Mouse (Mus musculus): ENCODE results near the gene Fam83d. TPM values are rescaled to one million over a fixed set of nuclear protein-coding genes. Genes with fewer than 3 reads are reported as not detected.

Gene Fam83d
- total and polyA plus RNA-seq, 3 experiments: 3.4 to 9.6 (median 6.1) TPM

DNA sequence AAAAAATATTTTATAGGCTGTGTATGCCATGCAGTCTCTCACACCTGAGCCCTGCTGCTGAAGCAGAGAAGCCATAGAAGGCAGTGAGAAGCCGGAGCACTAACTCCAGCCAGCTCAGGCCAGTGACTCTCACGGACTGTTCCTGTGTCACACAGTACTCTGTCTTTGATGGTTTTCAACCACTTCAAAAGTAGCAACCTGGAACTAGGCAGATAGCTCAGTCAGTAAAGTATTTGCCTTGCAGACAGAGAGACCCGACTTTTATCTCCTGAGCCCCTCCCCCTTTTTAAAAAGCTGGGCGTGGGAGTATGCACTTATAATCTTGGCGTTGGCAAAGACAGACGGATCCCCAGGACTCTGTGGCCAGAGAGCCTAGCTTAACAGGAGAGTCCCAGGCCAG, 44.1 kb upstream of the Fam83d start:
- H3K36me3 ChIP-seq (replicated peaks): no peaks in the 10 kb centered on the region
- no peak overlapping the region for H3K4me3 ChIP-seq (ENCODE audit: low read depth, low read length)
- no peaks in the 10 kb centered on the region for H3K4me1 ChIP-seq (ENCODE audit: insufficient read depth, low read depth, low read length)
- TF ChIP-seq GATA1 (IDR thresholded peaks at IDR 0.05; ENCODE audit: borderline replicate concordance, low read length) (no peak), GATA2 (IDR thresholded peaks at IDR 0.05; ENCODE audit: borderline replicate concordance, low read depth, low read length) (no peak), POLR2AphosphoS5 (IDR thresholded peaks at IDR 0.05; ENCODE audit: insufficient replicate concordance, low read depth, low read length) (no peak), TAL1 (conservative IDR thresholded peaks at IDR 0.05; ENCODE audit: low read depth, low read length) (no peak), CTCF (IDR thresholded peaks at IDR 0.05; ENCODE audit: low read depth, low read length) (no peak)
- no peak for DNase-seq (ENCODE audit: low spot score)
- ATAC-seq (ENCODE audit: extremely low read depth, insufficient number of reproducible peaks, low FRiP score, poor library complexity, severe bottlenecking): no peak
- H3K9me3 ChIP-seq (replicated peaks): no peaks in the 10 kb centered on the region
- H3K27me3 ChIP-seq (ENCODE audit: insufficient read depth, low read length): peaks cover 13% of the 10 kb centered on the region

DNA sequence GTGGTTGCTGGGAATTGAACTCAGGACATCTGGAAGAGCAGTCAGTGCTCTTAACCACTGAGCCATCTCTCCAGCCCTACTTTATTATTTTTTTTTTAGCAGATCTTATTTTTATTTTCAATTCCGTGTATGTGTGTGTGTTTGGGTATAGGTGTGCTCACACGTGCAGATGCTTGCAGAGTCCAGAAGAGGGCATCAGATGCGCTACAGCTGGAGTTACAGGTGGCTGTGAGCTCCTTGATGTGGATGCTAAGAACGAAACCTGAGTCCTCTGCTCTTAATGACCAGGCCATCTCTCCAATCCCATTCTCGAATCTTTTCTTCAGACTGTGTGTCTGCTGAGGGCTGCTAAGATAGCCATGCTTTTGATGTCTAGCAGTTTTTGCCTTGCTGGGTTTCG, 41.6 kb upstream of the Fam83d start:
- Histone ChIP-seq H3K4me1 (ENCODE audit: insufficient read depth, low read depth, low read length) (no peaks in the 10 kb centered on the region), H3K27me3 (ENCODE audit: insufficient read depth, low read length) (peaks cover 8% of the 10 kb centered on the region), H3K4me3 (ENCODE audit: low read depth, low read length) (no peak overlapping the region), H3K36me3 (replicated peaks) (no peaks in the 10 kb centered on the region), H3K9me3 (replicated peaks) (no peaks in the 10 kb centered on the region)
- no peak for DNase-seq (ENCODE audit: low spot score)
- ATAC-seq (ENCODE audit: extremely low read depth, insufficient number of reproducible peaks, low FRiP score, poor library complexity, severe bottlenecking): no peak
- TF ChIP-seq TAL1 (conservative IDR thresholded peaks at IDR 0.05; ENCODE audit: low read depth, low read length) (no peak), GATA2 (IDR thresholded peaks at IDR 0.05; ENCODE audit: borderline replicate concordance, low read depth, low read length) (no peak), POLR2AphosphoS5 (IDR thresholded peaks at IDR 0.05; ENCODE audit: insufficient replicate concordance, low read depth, low read length) (no peak), CTCF (IDR thresholded peaks at IDR 0.05; ENCODE audit: low read depth, low read length) (no peak), GATA1 (IDR thresholded peaks at IDR 0.05; ENCODE audit: borderline replicate concordance, low read length) (no peak)

DNA sequence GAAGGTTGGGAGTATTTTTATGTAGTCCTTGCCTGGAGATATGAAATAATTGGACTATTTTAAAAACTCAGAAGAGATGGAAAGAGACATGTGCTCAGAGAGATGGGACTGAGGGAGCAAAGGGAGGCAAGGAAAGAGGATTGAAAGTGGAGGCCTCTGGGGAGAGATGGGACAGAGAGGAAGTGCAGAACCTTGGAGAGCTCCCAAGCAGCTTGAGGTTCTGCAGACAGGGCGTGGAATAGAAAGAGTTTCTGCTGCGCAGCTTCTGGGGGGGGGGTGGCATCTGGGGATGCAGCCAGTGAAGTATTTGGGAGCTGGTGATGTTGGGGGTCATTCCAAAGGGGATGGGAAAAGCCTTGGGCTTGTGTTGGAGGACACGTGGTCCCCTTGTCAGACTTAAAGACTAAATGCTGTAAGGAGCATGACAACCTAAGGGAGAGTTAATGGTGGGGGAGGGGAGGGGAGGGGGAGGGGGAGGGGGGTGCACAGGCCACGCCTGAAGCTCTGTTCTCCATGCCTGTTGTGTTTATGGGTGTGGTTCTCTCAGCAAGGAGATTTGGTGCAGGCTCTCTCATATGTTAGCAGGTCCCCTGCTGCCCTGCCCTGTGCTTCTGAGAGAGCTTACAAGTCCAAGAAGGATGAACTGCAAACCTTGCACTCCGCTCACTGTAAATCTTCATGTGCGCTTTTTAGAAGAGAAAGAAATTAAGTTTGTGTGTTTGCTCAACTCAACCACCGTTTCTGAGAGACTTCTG, 39.7 kb upstream of the Fam83d start:
- TF ChIP-seq CTCF (IDR thresholded peaks at IDR 0.05; ENCODE audit: low read depth, low read length) (no peak), GATA1 (IDR thresholded peaks at IDR 0.05; ENCODE audit: borderline replicate concordance, low read length) (no peak), GATA2 (IDR thresholded peaks at IDR 0.05; ENCODE audit: borderline replicate concordance, low read depth, low read length) (no peak), TAL1 (conservative IDR thresholded peaks at IDR 0.05; ENCODE audit: low read depth, low read length) (no peak), POLR2AphosphoS5 (IDR thresholded peaks at IDR 0.05; ENCODE audit: insufficient replicate concordance, low read depth, low read length) (no peak)
- Histone ChIP-seq H3K4me1 (ENCODE audit: insufficient read depth, low read depth, low read length) (no peaks in the 10 kb centered on the region), H3K4me3 (ENCODE audit: low read depth, low read length) (no peak overlapping the region), H3K36me3 (replicated peaks) (no peaks in the 10 kb centered on the region), H3K27me3 (ENCODE audit: insufficient read depth, low read length) (peaks cover 2% of the 10 kb centered on the region), H3K9me3 (replicated peaks) (no peaks in the 10 kb centered on the region)
- ATAC-seq (ENCODE audit: extremely low read depth, insufficient number of reproducible peaks, low FRiP score, poor library complexity, severe bottlenecking): no peak
- DNase-seq (ENCODE audit: low spot score): no peak

DNA sequence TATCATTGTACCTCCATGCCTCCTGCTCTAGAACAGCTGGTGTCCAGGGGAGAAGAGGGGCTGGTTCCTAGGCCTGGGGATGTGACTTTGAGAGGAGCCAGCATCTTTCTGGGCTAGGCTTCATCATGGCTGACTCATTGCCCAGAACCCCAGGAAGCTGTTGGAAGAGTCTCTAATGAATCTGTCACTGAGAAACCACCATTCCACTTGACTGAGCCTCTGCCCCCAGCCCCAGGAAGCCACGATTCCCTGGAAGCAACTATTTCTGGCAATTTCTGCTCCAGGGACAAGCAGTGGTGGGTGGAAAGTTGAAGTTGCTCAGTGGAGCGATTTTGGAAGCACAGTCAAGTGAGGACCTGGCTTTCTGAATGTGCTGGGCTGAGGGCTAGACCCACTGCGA, 37.0 kb upstream of the Fam83d start:
- DNase-seq (ENCODE audit: low spot score) (no peak), ATAC-seq (ENCODE audit: extremely low read depth, insufficient number of reproducible peaks, low FRiP score, poor library complexity, severe bottlenecking) (no peak)
- Histone ChIP-seq H3K4me3 (ENCODE audit: low read depth, low read length) (no peak overlapping the region), H3K4me1 (ENCODE audit: insufficient read depth, low read depth, low read length) (no peaks in the 10 kb centered on the region), H3K27me3 (ENCODE audit: insufficient read depth, low read length) (no peaks in the 10 kb centered on the region; the same call in 1 of the 2 replicates), H3K36me3 (replicated peaks) (no peaks in the 10 kb centered on the region), H3K9me3 (replicated peaks) (no peaks in the 10 kb centered on the region)
- TF ChIP-seq POLR2AphosphoS5 (IDR thresholded peaks at IDR 0.05; ENCODE audit: insufficient replicate concordance, low read depth, low read length) (no peak), TAL1 (conservative IDR thresholded peaks at IDR 0.05; ENCODE audit: low read depth, low read length) (no peak), GATA2 (IDR thresholded peaks at IDR 0.05; ENCODE audit: borderline replicate concordance, low read depth, low read length) (no peak), GATA1 (IDR thresholded peaks at IDR 0.05; ENCODE audit: borderline replicate concordance, low read length) (no peak), CTCF (IDR thresholded peaks at IDR 0.05; ENCODE audit: low read depth, low read length) (no peak)

DNA sequence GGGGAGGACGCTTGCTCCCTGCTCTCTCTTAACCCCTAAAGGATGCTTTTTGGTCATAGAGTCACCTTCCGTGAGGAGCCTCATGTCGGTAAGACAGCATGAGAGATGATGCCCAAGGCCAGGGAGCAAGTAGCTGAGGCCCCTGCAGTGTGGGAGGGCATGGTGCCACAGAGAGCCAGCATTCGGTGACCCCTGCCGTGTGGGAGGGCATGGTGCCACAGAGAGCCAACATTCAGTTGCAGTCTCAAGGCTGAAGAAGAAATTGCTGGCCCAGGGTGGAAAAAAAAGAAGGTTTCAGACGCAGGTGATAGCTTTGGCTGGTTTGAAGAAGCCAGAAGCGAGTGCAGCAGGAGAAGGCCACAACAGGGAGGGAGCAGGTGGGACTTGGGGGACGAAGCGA, 35.4 kb upstream of the Fam83d start:
- H3K36me3 ChIP-seq (replicated peaks): no peaks in the 10 kb centered on the region
- ATAC-seq (ENCODE audit: extremely low read depth, insufficient number of reproducible peaks, low FRiP score, poor library complexity, severe bottlenecking) (no peak), DNase-seq (ENCODE audit: low spot score) (no peak)
- no peaks in the 10 kb centered on the region for H3K4me1 ChIP-seq (ENCODE audit: insufficient read depth, low read depth, low read length)
- H3K9me3 ChIP-seq (replicated peaks): no peaks in the 10 kb centered on the region
- H3K4me3 ChIP-seq (ENCODE audit: low read depth, low read length): no peak overlapping the region
- H3K27me3 ChIP-seq (ENCODE audit: insufficient read depth, low read length): no peaks in the 10 kb centered on the region; the same call in 1 of the 2 replicates
- no peak for TF ChIP-seq GATA1 (IDR thresholded peaks at IDR 0.05; ENCODE audit: borderline replicate concordance, low read length)
- no peak for TF ChIP-seq POLR2AphosphoS5 (IDR thresholded peaks at IDR 0.05; ENCODE audit: insufficient replicate concordance, low read depth, low read length)
- TF ChIP-seq GATA2 (IDR thresholded peaks at IDR 0.05; ENCODE audit: borderline replicate concordance, low read depth, low read length): no peak
- TF ChIP-seq CTCF (IDR thresholded peaks at IDR 0.05; ENCODE audit: low read depth, low read length): no peak
- no peak for TF ChIP-seq TAL1 (conservative IDR thresholded peaks at IDR 0.05; ENCODE audit: low read depth, low read length)

DNA sequence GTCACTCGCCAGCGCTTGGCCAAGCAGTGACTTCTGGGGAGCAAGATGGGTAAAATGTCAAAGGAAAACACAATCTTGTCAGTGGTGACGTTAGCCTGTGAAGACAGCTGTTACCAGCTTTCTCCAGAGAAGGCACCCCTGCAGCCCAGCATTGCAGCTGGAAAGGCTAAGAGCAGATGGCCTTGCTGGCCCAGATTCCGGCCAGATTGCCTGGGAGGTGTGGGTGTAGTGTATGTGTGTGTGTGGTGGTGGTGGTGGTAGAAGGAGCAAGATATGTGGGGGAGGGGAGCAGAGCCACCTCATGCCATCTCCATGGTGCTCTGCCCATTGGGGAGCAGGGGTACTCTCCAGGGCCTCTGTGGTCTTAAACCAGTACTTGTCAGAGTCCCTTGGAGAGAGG, 34.8 kb upstream of the Fam83d start:
- Histone ChIP-seq H3K9me3 (replicated peaks) (no peaks in the 10 kb centered on the region), H3K4me3 (ENCODE audit: low read depth, low read length) (no peak overlapping the region), H3K36me3 (replicated peaks) (no peaks in the 10 kb centered on the region), H3K27me3 (ENCODE audit: insufficient read depth, low read length) (no peaks in the 10 kb centered on the region; the same call in 1 of the 2 replicates), H3K4me1 (ENCODE audit: insufficient read depth, low read depth, low read length) (no peaks in the 10 kb centered on the region)
- DNase-seq (ENCODE audit: low spot score): no peak
- TF ChIP-seq GATA2 (IDR thresholded peaks at IDR 0.05; ENCODE audit: borderline replicate concordance, low read depth, low read length) (no peak), GATA1 (IDR thresholded peaks at IDR 0.05; ENCODE audit: borderline replicate concordance, low read length) (no peak), POLR2AphosphoS5 (IDR thresholded peaks at IDR 0.05; ENCODE audit: insufficient replicate concordance, low read depth, low read length) (no peak), TAL1 (conservative IDR thresholded peaks at IDR 0.05; ENCODE audit: low read depth, low read length) (no peak)
- ATAC-seq (ENCODE audit: extremely low read depth, insufficient number of reproducible peaks, low FRiP score, poor library complexity, severe bottlenecking): no peak

Measured in G1E (cell line).